Mouse (Mus musculus): ENCODE results near the gene Scamp1.

Gene Scamp1

GRCm38 (mm10) chr13:94268201-94268600 lies 17.5 kb downstream of the Scamp1 start:
- DNase-seq: no peak

DNA sequence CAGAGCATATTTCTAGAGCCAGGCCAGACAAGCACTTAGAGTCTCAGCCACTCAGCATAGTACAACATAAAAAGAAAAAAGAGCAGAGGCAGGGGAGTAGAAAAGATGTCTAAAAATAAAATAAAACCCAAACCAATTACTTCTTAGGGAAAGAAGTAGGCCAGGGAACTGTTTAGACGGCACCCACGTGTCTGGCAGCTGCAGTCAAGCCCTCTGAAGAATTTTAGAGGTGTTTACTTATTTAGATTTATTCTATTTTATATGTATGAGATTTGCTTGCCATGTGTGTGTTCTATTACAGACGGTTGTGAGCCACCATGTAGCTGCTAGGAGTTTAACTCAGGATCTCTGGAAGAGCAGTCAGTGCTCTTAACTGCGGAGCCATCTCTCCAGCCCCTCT lies 18.5 kb downstream of the Scamp1 start:
- no peak for DNase-seq

DNA sequence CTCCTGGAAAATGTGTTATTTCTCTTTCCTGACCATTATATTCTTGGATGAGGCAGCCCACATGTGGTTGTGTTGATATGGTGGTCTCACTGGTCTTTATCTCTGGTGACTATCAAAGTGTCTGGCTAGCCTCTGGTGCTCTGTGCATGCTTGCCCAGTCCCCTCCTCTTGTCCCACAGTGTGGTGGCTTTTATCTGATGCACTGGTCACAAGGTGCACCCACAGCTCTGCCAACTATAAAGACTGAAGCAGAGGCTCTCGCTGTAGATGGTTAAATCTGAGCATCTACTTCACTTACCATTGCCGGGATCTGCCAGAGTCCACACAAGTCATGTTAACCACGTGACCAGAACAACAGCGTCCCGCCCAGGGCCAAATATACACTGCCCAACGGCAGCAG lies 19.1 kb downstream of the Scamp1 start:
- no peak for DNase-seq

DNA sequence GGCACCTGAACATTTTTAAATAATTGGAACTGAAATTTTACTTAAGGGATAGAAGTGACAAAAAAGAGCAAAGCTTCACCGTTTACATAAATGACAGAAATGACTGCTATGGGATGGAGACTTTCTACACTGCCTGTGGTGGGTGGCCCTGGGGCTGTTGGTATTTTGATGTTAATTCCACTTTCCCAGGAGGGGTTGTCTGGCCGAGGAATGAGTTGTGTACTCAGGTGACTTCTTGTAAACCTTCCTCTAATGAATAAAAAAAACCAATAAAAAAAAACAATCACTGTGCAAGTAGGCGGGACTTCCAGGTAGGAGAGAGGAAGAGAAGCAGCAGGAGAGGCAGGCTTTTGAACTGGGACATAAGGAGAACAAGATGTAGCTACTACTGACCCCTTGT lies 20.4 kb downstream of the Scamp1 start:
- no peak for DNase-seq

- no peak for DNase-seq
Measured at GRCm38 (mm10) chr13:94263943-94264342, 21.7 kb downstream of the Scamp1 start.

DNA sequence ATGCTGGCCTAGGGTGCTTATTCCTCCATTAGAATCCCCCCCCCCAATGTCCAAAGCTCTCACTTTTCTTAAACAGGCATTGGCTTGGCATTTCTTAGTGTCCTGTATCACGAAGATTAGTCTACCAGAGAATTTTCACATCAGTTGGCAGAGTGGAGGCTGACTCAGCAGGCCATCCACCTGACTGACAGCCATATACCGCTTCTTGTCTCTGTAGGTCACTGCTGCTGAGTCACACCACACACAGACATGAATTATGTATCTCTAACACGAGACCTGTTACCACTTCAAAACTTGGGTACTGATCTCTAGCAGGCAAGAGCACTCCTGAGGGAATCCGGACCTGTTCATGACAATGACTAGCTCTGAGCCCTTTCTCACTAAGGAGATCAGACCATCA lies 23.1 kb downstream of the Scamp1 start:
- peak; percentile 45 to 67 for DNase-seq

- peak; percentile 33 to 54 for DNase-seq
Measured at GRCm38 (mm10) chr13:94261624-94262023, 24.0 kb downstream of the Scamp1 start.

GRCm38 (mm10) chr13:94260961-94261360 lies 24.7 kb downstream of the Scamp1 start:
- no peak for DNase-seq

GRCm38 (mm10) chr13:94259210-94259609 lies 26.4 kb downstream of the Scamp1 start:
- no peak for DNase-seq

DNA sequence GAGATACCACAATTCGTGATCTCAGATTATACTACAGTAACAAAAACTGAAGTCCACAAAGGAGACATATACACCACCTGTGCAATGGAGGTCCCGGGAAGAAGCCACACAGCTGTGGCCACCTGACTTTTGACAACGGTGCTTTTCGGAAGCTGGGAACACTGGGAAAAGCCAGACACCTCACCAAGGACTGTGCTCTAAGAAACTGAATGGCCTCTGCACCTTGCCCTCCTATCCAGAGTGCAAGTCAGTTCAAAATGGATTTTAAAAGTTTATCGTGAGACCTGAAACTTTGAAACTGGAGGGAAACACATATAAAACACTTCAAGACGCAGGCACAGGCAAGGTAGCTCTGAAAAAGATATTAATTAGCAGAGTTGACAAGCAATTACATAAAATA lies 27.1 kb downstream of the Scamp1 start:
- no peak for DNase-seq

DNA sequence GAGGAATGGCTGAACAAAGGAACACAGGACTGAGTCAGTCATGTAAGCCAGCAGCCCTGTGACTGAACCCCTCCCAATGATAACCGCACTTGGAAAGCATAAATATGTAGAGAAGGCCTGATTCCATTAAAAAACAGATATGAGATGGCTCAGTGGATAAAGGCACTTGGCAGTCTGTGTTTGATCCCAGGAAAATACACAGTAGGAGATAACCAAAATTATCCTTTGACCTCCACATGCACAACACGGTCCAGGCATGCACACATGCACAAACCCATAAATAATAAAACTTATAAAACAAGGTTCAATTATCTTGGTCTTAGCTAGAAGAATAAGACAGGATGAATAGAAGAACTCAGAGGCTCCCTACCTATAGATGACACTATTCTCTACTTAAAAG lies 27.9 kb downstream of the Scamp1 start:
- no peak for DNase-seq

- DNase-seq: no peak
Measured at GRCm38 (mm10) chr13:94255176-94255575, 30.5 kb downstream of the Scamp1 start.

GRCm38 (mm10) chr13:94254286-94254685 lies 31.4 kb downstream of the Scamp1 start:
- no peak for DNase-seq

- DNase-seq: no peak
Measured at GRCm38 (mm10) chr13:94253052-94253451, 32.6 kb downstream of the Scamp1 start.

- DNase-seq: no peak
Measured at GRCm38 (mm10) chr13:94250761-94251160, 34.9 kb downstream of the Scamp1 start.

- DNase-seq: no peak
Measured at GRCm38 (mm10) chr13:94250188-94250587, 35.5 kb downstream of the Scamp1 start.

DNA sequence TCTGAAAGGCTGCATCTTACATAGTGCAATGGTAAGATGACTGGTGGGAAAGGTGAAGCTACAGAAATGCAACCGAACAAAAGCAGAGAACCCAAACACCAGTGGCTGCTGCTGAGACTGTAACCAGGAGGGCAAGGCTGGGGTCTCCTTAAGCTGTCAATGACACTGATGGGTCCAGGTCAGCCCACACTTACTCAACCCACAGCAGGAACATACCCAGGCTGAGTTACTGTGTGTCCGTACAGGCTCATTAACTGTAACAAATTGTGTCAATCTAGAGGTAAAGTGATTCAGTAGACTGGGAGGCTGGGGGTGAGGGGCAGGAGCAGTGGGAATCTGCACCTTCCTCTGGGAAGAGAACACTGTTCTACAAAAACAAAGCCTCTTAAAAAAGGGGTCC lies 42.8 kb downstream of the Scamp1 start:
- DNase-seq: no peak

GRCm38 (mm10) chr13:94241892-94242524 lies 43.6 kb downstream of the Scamp1 start:
- DNase-seq: no peak

DNA sequence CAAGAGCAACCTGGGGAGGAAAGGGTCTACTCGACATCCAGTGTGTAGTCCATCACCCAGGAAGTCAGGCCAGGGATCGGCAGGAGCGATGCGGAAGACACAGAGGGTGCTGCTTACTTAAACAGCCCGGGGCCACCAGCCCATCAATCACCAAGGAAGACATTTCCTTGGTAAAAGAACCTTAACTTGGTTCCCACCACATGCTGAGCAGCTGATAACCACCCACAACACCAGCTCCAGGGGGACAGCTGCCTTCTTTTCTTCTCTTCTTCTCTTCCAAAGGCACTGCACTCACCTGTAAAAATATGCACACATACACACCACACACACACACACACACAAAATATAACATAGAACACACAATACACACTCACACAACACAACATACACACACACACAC lies 44.8 kb downstream of the Scamp1 start:
- no peak for DNase-seq

DNA sequence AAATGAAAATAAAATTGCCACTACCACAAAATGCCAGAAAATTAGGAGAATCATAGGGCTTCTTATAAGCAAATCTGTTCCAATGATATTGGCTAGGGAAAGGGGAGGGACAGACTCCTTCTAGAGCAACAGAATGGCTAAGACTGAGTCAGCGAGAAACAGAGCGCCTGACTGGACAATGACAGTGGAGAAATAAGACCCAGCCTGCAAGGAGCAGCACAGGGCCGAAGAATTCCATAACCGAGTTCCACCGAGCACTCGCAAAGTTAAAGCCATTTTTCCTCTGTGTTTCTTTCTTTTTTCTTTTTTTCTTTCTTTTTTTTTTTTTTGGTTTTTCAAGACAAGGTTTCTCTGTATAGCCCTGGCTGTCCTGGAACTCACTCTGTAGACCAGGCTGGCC lies 45.5 kb downstream of the Scamp1 start:
- DNase-seq: no peak

- DNase-seq: no peak
Measured at GRCm38 (mm10) chr13:94239488-94239887, 46.2 kb downstream of the Scamp1 start.

DNA sequence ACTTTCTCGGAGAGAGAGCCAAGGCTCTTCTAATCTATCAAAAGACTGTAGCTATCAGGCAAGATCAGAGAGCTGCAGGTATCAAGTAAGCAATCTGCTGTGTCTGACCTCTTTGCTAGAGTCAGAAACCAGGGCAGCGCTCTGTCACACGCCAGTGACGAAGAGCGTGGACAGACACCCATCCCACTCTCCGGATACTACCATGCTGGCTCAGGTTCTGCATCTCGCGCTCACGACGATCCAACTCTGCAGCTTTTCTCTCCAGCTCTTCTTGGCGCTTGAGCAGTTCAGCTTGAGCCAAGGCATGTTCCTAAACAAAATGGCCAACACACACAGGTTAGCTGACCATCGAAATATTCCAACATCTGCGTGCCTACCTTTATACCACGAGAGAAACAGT lies 53.8 kb downstream of the Scamp1 start:
- peak in 1 of 2 experiments; percentile 28 for DNase-seq

DNA sequence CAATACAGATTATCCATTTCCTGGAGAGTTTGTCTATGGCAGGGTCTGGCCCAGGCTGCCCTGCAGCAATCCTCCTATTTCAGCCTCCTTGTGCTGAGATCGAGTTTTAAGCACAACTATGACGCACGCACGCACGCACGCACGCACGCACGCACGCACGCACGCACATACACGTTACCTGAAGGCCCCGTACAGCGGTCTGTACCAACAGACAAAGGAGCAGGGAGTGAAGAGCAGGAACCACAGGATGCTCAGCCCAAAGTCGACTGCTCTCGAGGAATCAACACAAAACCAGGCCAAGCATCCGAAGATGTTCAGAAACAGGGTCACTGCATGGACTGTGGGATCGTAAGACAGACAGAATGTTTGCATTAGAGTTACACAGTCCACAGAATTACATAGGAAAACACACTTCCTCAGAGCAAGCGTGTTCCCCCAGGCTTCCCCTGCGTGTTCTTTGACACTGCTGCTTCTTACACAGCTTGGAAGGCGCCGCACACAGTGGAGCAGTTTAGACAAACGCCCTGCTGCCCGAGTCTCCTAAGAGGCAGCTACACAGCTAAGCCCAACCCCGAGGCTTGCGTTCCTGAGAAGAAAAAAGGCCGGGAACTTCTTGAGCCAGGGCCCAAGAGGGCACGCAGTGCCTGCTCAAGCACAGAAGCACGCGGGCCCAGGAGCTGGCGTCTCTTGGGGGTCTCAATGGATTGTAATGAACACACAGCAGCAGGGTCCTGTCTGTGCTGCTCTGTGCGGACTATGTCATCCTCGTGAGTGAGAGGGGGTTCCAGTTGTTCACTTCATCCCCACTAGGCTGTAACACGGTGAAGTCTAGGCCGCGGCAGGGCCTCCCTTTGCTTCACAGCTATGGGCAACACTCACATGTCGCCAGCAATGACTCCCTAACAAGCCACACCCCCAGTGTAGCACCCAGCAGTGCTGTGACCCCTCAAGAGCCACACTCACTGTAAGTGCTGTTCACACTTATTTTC lies 60.6 kb downstream of the Scamp1 start:
- DNase-seq: no peak

DNA sequence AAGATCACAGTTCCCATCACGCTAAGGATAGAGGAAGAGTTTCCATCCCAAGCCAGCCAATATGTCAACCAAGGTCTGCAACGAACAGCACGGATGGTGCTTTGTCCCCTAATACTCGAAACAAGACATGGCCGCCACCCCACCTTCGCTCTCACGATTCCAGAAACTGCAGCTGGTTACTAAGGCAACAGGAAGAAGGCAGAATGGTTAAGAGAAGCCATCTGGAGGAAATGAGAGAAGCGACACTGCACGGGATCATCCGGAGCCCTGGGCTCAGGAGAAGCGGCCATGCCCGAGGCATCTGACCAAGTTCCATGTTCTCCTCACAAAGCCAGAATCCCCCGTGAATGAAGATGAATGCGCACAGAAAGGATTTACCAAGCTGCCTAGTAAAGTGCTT lies 62.0 kb downstream of the Scamp1 start:
- no peak for DNase-seq

All from cerebellum, adult 18-20 months (tissue).